ENCODE assay signal across 26 mouse cellular contexts in the genomic region with DNA sequence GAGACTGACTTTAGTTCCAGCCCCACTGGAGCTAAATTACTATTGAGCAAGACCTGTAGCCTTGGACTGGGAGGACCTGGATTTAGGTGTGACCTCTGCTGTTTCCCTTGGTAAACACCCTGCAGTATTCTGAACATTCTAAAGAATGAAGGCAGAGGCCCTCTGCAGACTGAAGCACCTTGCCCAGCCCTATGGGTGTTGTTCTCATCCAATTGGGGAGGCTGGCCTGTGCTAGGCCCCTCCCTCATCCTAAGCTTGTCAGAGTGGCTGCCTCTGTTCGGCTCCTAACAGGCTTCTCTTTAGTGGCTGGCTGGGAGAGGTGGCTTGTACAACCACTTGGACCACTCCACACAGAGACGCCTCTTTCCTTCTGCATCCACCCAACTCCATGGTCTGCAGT. TPM values are rescaled to one million over a fixed set of nuclear protein-coding genes. Genes with fewer than 3 reads are reported as not detected.
DNase-seq lines count a peak whose midpoint lies in the region; ATAC-seq and TF ChIP-seq lines count a peak whose summit lies in the region.
"Had no signal": no experiment of that assay in that cellular context is flagged by ENCODE, and none has a peak within 500 bp of the region (broad histone marks: within the 10 kb centered on the region; RNA-seq: fewer than 3 reads in every experiment).

No protein-coding gene starts in this region.

- H3K9me3 ChIP-seq in heart, embryonic 15.5 days (replicated peaks), result no peaks in the 10 kb centered on the region
- no peaks in the 10 kb centered on the region for H3K9me3 ChIP-seq in lung, postnatal 0 days (ENCODE audit: low read length)
- no peaks in the 10 kb centered on the region for H3K9me3 ChIP-seq in intestine, embryonic 16.5 days (ENCODE audit: control insufficient read depth, low read length)
- H3K9me3 ChIP-seq in stomach, embryonic 16.5 days (replicated peaks; ENCODE audit: control insufficient read depth, low read length), result no peaks in the 10 kb centered on the region
- H3K9me3 ChIP-seq: embryonic facial prominence, embryonic 10.5 days; G1E; hindbrain, embryonic 12.5 days had no signal

- H3K4me3 ChIP-seq in heart, embryonic 15.5 days, result no peak overlapping the region
- H3K4me3 ChIP-seq in lung, postnatal 0 days (ENCODE audit: low read depth, low read length), result no peak overlapping the region
- no peak overlapping the region for H3K4me3 ChIP-seq in intestine, embryonic 16.5 days (ENCODE audit: low read length)
- H3K4me3 ChIP-seq in stomach, embryonic 16.5 days (replicated peaks; ENCODE audit: low read length), result no peak overlapping the region
- H3K4me3 ChIP-seq: embryonic facial prominence, embryonic 10.5 days; hindbrain, embryonic 12.5 days had no signal

- no peak for DNase-seq in heart, postnatal 4 days
- DNase-seq in lung, postnatal 0 days (ENCODE audit: low spot score), result peak; percentile 50
- DNase-seq in lung, postnatal 4 days, result no peak
- DNase-seq: B cell, adult 2 months; cerebellum, adult 11 months; heart, postnatal 14 days; kidney, adult 9 months; kidney, postnatal 14 days; thymus, postnatal 25 days had no signal

- no peaks in the 10 kb centered on the region for H3K27me3 ChIP-seq in heart, embryonic 15.5 days
- H3K27me3 ChIP-seq in lung, postnatal 0 days (replicated peaks; ENCODE audit: insufficient read depth, low read length), result no peaks in the 10 kb centered on the region
- no peaks in the 10 kb centered on the region for H3K27me3 ChIP-seq in intestine, embryonic 16.5 days (replicated peaks; ENCODE audit: control insufficient read depth, insufficient read depth, low read length)
- no peaks in the 10 kb centered on the region for H3K27me3 ChIP-seq in stomach, embryonic 16.5 days (ENCODE audit: control insufficient read depth, insufficient read depth, low read length)
- H3K27me3 ChIP-seq: CH12.LX; hindbrain, embryonic 12.5 days; Patski had no signal

- WGBS in heart, embryonic 15.5 days, result 64% methylated on average over 2 of the region's 2 CpGs
- 56% methylated on average over 2 of the region's 2 CpGs for WGBS in lung, postnatal 0 days
- 79% methylated on average over 2 of the region's 2 CpGs for WGBS in intestine, embryonic 16.5 days
- whole genome bisulfite sequencing in stomach, embryonic 16.5 days, result 71% methylated on average over 2 of the region's 2 CpGs

- H3K4me1 ChIP-seq in heart, embryonic 15.5 days (replicated peaks), result peaks cover 12% of the 10 kb centered on the region
- H3K4me1 ChIP-seq in lung, postnatal 0 days (ENCODE audit: insufficient read depth, low read depth, low read length), result no peaks in the 10 kb centered on the region
- H3K4me1 ChIP-seq in intestine, embryonic 16.5 days (ENCODE audit: control insufficient read depth, insufficient read depth, low read length), result no peaks in the 10 kb centered on the region
- no peaks in the 10 kb centered on the region for H3K4me1 ChIP-seq in stomach, embryonic 16.5 days (ENCODE audit: control insufficient read depth, insufficient read depth, low read length)
- H3K4me1 ChIP-seq: embryonic facial prominence, embryonic 10.5 days; hindbrain, embryonic 12.5 days had no signal

- no peak overlapping the region for H3K27ac ChIP-seq in heart, embryonic 15.5 days
- 0 out of 2 replicates have a peak overlapping the region, but pooled peaks have one; percentile 3 for H3K27ac ChIP-seq in lung, postnatal 0 days (ENCODE audit: low read length)
- no peak overlapping the region for H3K27ac ChIP-seq in intestine, embryonic 16.5 days (ENCODE audit: low read length)
- H3K27ac ChIP-seq in stomach, embryonic 16.5 days (ENCODE audit: low read length), result no peak overlapping the region
- H3K27ac ChIP-seq: embryonic facial prominence, embryonic 10.5 days; hindbrain, embryonic 12.5 days; liver, embryonic 14.5 days; macrophage had no signal

- TF ChIP-seq CTCF in lung, postnatal 0 days (IDR thresholded peaks at IDR 0.05), result no peak

- peaks cover 87% of the 10 kb centered on the region for H3K36me3 ChIP-seq in heart, embryonic 15.5 days
- H3K36me3 ChIP-seq in lung, postnatal 0 days (ENCODE audit: insufficient read depth, low read length), result peaks cover 43% of the 10 kb centered on the region
- peaks cover 40% of the 10 kb centered on the region for H3K36me3 ChIP-seq in intestine, embryonic 16.5 days (ENCODE audit: control insufficient read depth, insufficient read depth, low read length)
- H3K36me3 ChIP-seq in stomach, embryonic 16.5 days (ENCODE audit: control insufficient read depth, insufficient read depth, low read length), result peaks cover 24% of the 10 kb centered on the region

- 0 out of 2 replicates have a peak, but pooled peaks have one; percentile 12 for ATAC-seq in heart, embryonic 15.5 days (replicated peaks; ENCODE audit: insufficient number of reproducible peaks, insufficient read depth, low FRiP score, low read depth)
- ATAC-seq in lung, postnatal 0 days, result peak; percentile 93
- peak; percentile 52 for ATAC-seq in intestine, embryonic 16.5 days
- ATAC-seq in stomach, embryonic 16.5 days (ENCODE audit: insufficient read depth, low FRiP score), result no peak
- no peak for ATAC-seq in monocyte, adult 5-6 weeks (replicated peaks; ENCODE audit: insufficient number of reproducible peaks, low FRiP score, low TSS enrichment, poor library complexity, severe bottlenecking)
- ATAC-seq: Patski had no signal

- no peak overlapping the region for H3K9ac ChIP-seq in heart, embryonic 15.5 days
- H3K9ac ChIP-seq in lung, postnatal 0 days (replicated peaks; ENCODE audit: low read depth), result no peak overlapping the region
- H3K9ac ChIP-seq in intestine, embryonic 16.5 days (ENCODE audit: low read depth, low read length), result no peak overlapping the region
- peak overlapping the region; percentile 26; the same call in 1 of the 2 replicates for H3K9ac ChIP-seq in stomach, embryonic 16.5 days (ENCODE audit: low read length)
- H3K9ac ChIP-seq: hindbrain, embryonic 12.5 days; liver, embryonic 14.5 days had no signal

- no peak for TF ChIP-seq EP300 in lung, postnatal 0 days (IDR thresholded peaks at IDR 0.05)

- H3K4me2 ChIP-seq in heart, embryonic 15.5 days, result no peak overlapping the region
- no peak overlapping the region for H3K4me2 ChIP-seq in lung, postnatal 0 days (replicated peaks; ENCODE audit: low read depth, low read length)
- H3K4me2 ChIP-seq in intestine, embryonic 16.5 days (ENCODE audit: low read depth, low read length), result no peak overlapping the region
- H3K4me2 ChIP-seq in stomach, embryonic 16.5 days (ENCODE audit: low read depth, low read length), result no peak overlapping the region
- H3K4me2 ChIP-seq: heart, embryonic 11.5 days; hindbrain, embryonic 12.5 days had no signal

RNA-seq across cellular contexts. Expression of a gene that starts 14.1 kb away (rescaled TPM):
- 11.2 and 16.1 TPM in 2 replicates for polyA plus RNA-seq in heart, embryonic 15.5 days (2015; fragmentation: Nextera tagmentation; extraction: Ambion mirVana)
- total RNA-seq in heart, postnatal 4 days (2021), result 10 to 100 TPM; 14.1 to 14.3 TPM
- polyA plus RNA-seq in lung, postnatal 0 days (2015; fragmentation: Nextera tagmentation; extraction: Ambion mirVana), result 14.0 and 14.2 TPM in 2 replicates
- 14.3 and 19.4 TPM in 2 replicates for polyA plus RNA-seq in intestine, embryonic 16.5 days (2015; fragmentation: Nextera tagmentation; extraction: Ambion mirVana)
- 26.0 and 26.7 TPM in 2 replicates for polyA plus RNA-seq in stomach, embryonic 16.5 days (2015; fragmentation: Nextera tagmentation; extraction: Ambion mirVana)
- 6.4 to 14.7 TPM (median 8.7 TPM) in 3 replicates for total RNA-seq in monocyte, adult 5-6 weeks (2017)

RNA-seq across cellular contexts. Expression of a gene that starts 14.4 kb away (rescaled TPM):
- 6.6 and 7.7 TPM in 2 replicates for polyA plus RNA-seq in heart, embryonic 15.5 days (2015; fragmentation: Nextera tagmentation; extraction: Ambion mirVana)
- 10 to 100 TPM; 15.8 to 16.3 TPM for total RNA-seq in heart, postnatal 4 days (2021)
- polyA plus RNA-seq in lung, postnatal 0 days (2015; fragmentation: Nextera tagmentation; extraction: Ambion mirVana), result 3.5 and 4.1 TPM in 2 replicates
- polyA plus RNA-seq in intestine, embryonic 16.5 days (2015; fragmentation: Nextera tagmentation; extraction: Ambion mirVana), result 4.5 TPM in 2 replicates
- 5.7 and 6.1 TPM in 2 replicates for polyA plus RNA-seq in stomach, embryonic 16.5 days (2015; fragmentation: Nextera tagmentation; extraction: Ambion mirVana)
- 6.5 to 18.0 TPM (median 6.7 TPM) in 3 replicates for total RNA-seq in monocyte, adult 5-6 weeks (2017)

RNA-seq across cellular contexts. Expression of a gene that starts 34.9 kb away (rescaled TPM):
- 15.8 and 18.7 TPM in 2 replicates for polyA plus RNA-seq in heart, embryonic 15.5 days (2015; fragmentation: Nextera tagmentation; extraction: Ambion mirVana)
- total RNA-seq in heart, postnatal 4 days (2021), result 10 to 100 TPM; 24.8 to 27.4 TPM
- polyA plus RNA-seq in lung, postnatal 0 days (2015; fragmentation: Nextera tagmentation; extraction: Ambion mirVana), result 20.7 and 22.0 TPM in 2 replicates
- polyA plus RNA-seq in intestine, embryonic 16.5 days (2015; fragmentation: Nextera tagmentation; extraction: Ambion mirVana), result 19.6 and 22.2 TPM in 2 replicates
- polyA plus RNA-seq in stomach, embryonic 16.5 days (2015; fragmentation: Nextera tagmentation; extraction: Ambion mirVana), result 16.5 and 16.9 TPM in 2 replicates
- total RNA-seq in monocyte, adult 5-6 weeks (2017), result 24.7 to 50.7 TPM (median 27.8 TPM) in 3 replicates

RNA-seq across cellular contexts. Expression of a gene that starts 52.5 kb away (rescaled TPM):
- 3,881 and 5,336 TPM in 2 replicates for polyA plus RNA-seq in heart, embryonic 15.5 days (2015; fragmentation: Nextera tagmentation; extraction: Ambion mirVana)
- 1,000 to 10,000 TPM; 1,585 to 1,953 TPM for total RNA-seq in heart, postnatal 4 days (2021)
- polyA plus RNA-seq in lung, postnatal 0 days (2015; fragmentation: Nextera tagmentation; extraction: Ambion mirVana), result 1.6 and 2.8 TPM in 2 replicates
- polyA plus RNA-seq in intestine, embryonic 16.5 days (2015; fragmentation: Nextera tagmentation; extraction: Ambion mirVana), result 0.22 and 0.51 TPM in 2 replicates
- polyA plus RNA-seq in stomach, embryonic 16.5 days (2015; fragmentation: Nextera tagmentation; extraction: Ambion mirVana), result 0.18 TPM in 1 of 2 replicates, not detected in the other
- not detected in 3 replicates for total RNA-seq in monocyte, adult 5-6 weeks (2017)
- total RNA-seq: adrenal gland, adult 18-20 months; adrenal gland, postnatal 4 days; CH12.LX; common myeloid progenitor, adult 5-6 weeks; G1E; left cerebral cortex, postnatal 36 days had no signal
- polyA plus RNA-seq: G1E; gonadal fat pad, adult 2 months; liver, embryonic 14.5 days; macrophage had no signal

Comparison
In these comparisons a context has a peak if more than half of its experiments do, and no peak if none do; other contexts are left out.
1. ATAC-seq: peak in heart, embryonic 15.5 days (single experiment), lung, postnatal 0 days (single experiment) and intestine, embryonic 16.5 days (single experiment); none in stomach, embryonic 16.5 days (single experiment) and monocyte, adult 5-6 weeks (single experiment).